Mouse (Mus musculus): ENCODE data around the gene Snapc4. TPM values are rescaled to one million over a fixed set of nuclear protein-coding genes. Genes with fewer than 3 reads are reported as not detected.
A peak's percentile ranks its signal among the peaks of the same experiment; 100 is the strongest.

Snapc4 gene
- total and polyA plus RNA-seq, 2 experiments from 2014 or later: 29.1 to 44.7 TPM

- Histone ChIP-seq H3K27ac (ENCODE audit: low read depth, low read length) (peak overlapping the region; percentile 91), H3K9ac (replicated peaks; ENCODE audit: low read length, poor library complexity, severe bottlenecking) (peak overlapping the region; percentile 98), H3K9me3 (ENCODE audit: low read length) (no peaks in the 10 kb centered on the region), H3K4me1 (ENCODE audit: insufficient read depth, low read length) (peaks cover 27% of the 10 kb centered on the region), H3K4me3 (ENCODE audit: low read depth, low read length) (peak overlapping the region; percentile 83), H3K36me3 (ENCODE audit: insufficient read depth, low read length) (no peaks in the 10 kb centered on the region), H3K4me2 (ENCODE audit: low read depth, low read length, poor library complexity, severe bottlenecking) (peak overlapping the region; percentile 94), H3K27me3 (ENCODE audit: insufficient read depth, low read length) (no peaks in the 10 kb centered on the region)
- DNase-seq (ENCODE audit: low spot score): peak; percentile 35
- 41% methylated on average over 9 of the region's 9 CpGs for WGBS
- no peak for TF ChIP-seq CTCF (IDR thresholded peaks at IDR 0.05)
- ATAC-seq (ENCODE audit: low FRiP score): no peak
These were observed 63.7 kb downstream of the Snapc4 start for GRCm38 (mm10) chr2:26316576-26317246.

- DNase-seq (ENCODE audit: low spot score) (peak; percentile 45), ATAC-seq (ENCODE audit: low FRiP score) (peak; percentile 65)
These were observed 64.5 kb downstream of the Snapc4 start for GRCm38 (mm10) chr2:26315925-26316311.

GRCm38 (mm10) chr2:26315072-26315924 lies 65.2 kb downstream of the Snapc4 start, which contains the start of gene Gpsm1:
Gpsm1 (plus strand) TSS chr2:26315515.
- ATAC-seq (ENCODE audit: low FRiP score) (peak; percentile 85), DNase-seq (ENCODE audit: low spot score) (peak; percentile 90)
- no peaks in the 10 kb centered on the region for H3K36me3 ChIP-seq (ENCODE audit: insufficient read depth, low read length)
- H3K27ac ChIP-seq (ENCODE audit: low read depth, low read length): peak within 1 kb of the TSS; percentile 91
- TF ChIP-seq CTCF (IDR thresholded peaks at IDR 0.05): no peak
- peaks cover 23% of the 10 kb centered on the region for H3K4me1 ChIP-seq (ENCODE audit: insufficient read depth, low read length)
- peak within 1 kb of the TSS; percentile 94 for H3K4me2 ChIP-seq (ENCODE audit: low read depth, low read length, poor library complexity, severe bottlenecking)
- peak within 1 kb of the TSS; percentile 98 for H3K9ac ChIP-seq (replicated peaks; ENCODE audit: low read length, poor library complexity, severe bottlenecking)
- no peaks in the 10 kb centered on the region for H3K27me3 ChIP-seq (ENCODE audit: insufficient read depth, low read length)
- under 1% methylated on average over 60 of the region's 66 CpGs for WGBS
- H3K4me3 ChIP-seq (ENCODE audit: low read depth, low read length): peak within 1 kb of the TSS; percentile 83
- H3K9me3 ChIP-seq (ENCODE audit: low read length): no peaks in the 10 kb centered on the region

More at GRCm38 (mm10) chr2:26315925-26316311, 64.5 kb downstream of the Snapc4 start:
- H3K36me3 ChIP-seq (ENCODE audit: insufficient read depth, low read length): no peaks in the 10 kb centered on the region
- peak overlapping the region; percentile 83 for H3K4me3 ChIP-seq (ENCODE audit: low read depth, low read length)
- TF ChIP-seq CTCF (IDR thresholded peaks at IDR 0.05): no peak
- H3K4me1 ChIP-seq (ENCODE audit: insufficient read depth, low read length): peaks cover 23% of the 10 kb centered on the region
- 1% methylated on average over 11 of the region's 11 CpGs for WGBS
- peak overlapping the region; percentile 91 for H3K27ac ChIP-seq (ENCODE audit: low read depth, low read length)
- no peaks in the 10 kb centered on the region for H3K9me3 ChIP-seq (ENCODE audit: low read length)
- peak overlapping the region; percentile 98 for H3K9ac ChIP-seq (replicated peaks; ENCODE audit: low read length, poor library complexity, severe bottlenecking)
- no peaks in the 10 kb centered on the region for H3K27me3 ChIP-seq (ENCODE audit: insufficient read depth, low read length)
- H3K4me2 ChIP-seq (ENCODE audit: low read depth, low read length, poor library complexity, severe bottlenecking): peak overlapping the region; percentile 94

GRCm38 (mm10) chr2:26314281-26315071 lies 66.0 kb downstream of the Snapc4 start:
- DNase-seq (ENCODE audit: low spot score): peak; percentile 66
- no peaks in the 10 kb centered on the region for H3K27me3 ChIP-seq (ENCODE audit: insufficient read depth, low read length)
- 60% methylated on average over 13 of the region's 13 CpGs for WGBS

GRCm38 (mm10) chr2:26313394-26313793 lies 67.1 kb downstream of the Snapc4 start:
- no peak overlapping the region for H3K9ac ChIP-seq (replicated peaks; ENCODE audit: low read length, poor library complexity, severe bottlenecking)
- H3K4me1 ChIP-seq (ENCODE audit: insufficient read depth, low read length): peaks cover 19% of the 10 kb centered on the region
- H3K9me3 ChIP-seq (ENCODE audit: low read length): no peaks in the 10 kb centered on the region
- no peak for ATAC-seq (ENCODE audit: low FRiP score)
- H3K27me3 ChIP-seq (ENCODE audit: insufficient read depth, low read length): no peaks in the 10 kb centered on the region
- 97% methylated on average over 1 of the region's 1 CpGs for WGBS
- TF ChIP-seq CTCF (IDR thresholded peaks at IDR 0.05): no peak
- no peak overlapping the region for H3K4me2 ChIP-seq (ENCODE audit: low read depth, low read length, poor library complexity, severe bottlenecking)
- DNase-seq (ENCODE audit: low spot score): no peak
- no peak overlapping the region for H3K4me3 ChIP-seq (ENCODE audit: low read depth, low read length)
- H3K27ac ChIP-seq (ENCODE audit: low read depth, low read length): no peak overlapping the region
- no peaks in the 10 kb centered on the region for H3K36me3 ChIP-seq (ENCODE audit: insufficient read depth, low read length)

More at GRCm38 (mm10) chr2:26314281-26315071, 66.0 kb downstream of the Snapc4 start:
- no peaks in the 10 kb centered on the region for H3K36me3 ChIP-seq (ENCODE audit: insufficient read depth, low read length)
- peak overlapping the region; percentile 94 for H3K4me2 ChIP-seq (ENCODE audit: low read depth, low read length, poor library complexity, severe bottlenecking)
- no peaks in the 10 kb centered on the region for H3K9me3 ChIP-seq (ENCODE audit: low read length)
- peak overlapping the region; percentile 91 for H3K27ac ChIP-seq (ENCODE audit: low read depth, low read length)
- peak overlapping the region; percentile 98 for H3K9ac ChIP-seq (replicated peaks; ENCODE audit: low read length, poor library complexity, severe bottlenecking)
- peak overlapping the region; percentile 83 for H3K4me3 ChIP-seq (ENCODE audit: low read depth, low read length)
- peaks cover 23% of the 10 kb centered on the region for H3K4me1 ChIP-seq (ENCODE audit: insufficient read depth, low read length)
- ATAC-seq (ENCODE audit: low FRiP score): no peak
- TF ChIP-seq CTCF (IDR thresholded peaks at IDR 0.05): no peak

All from midbrain, postnatal 0 days (tissue).